Mouse (Mus musculus): Measurements from ENCODE around the gene Ints7. TPM values are rescaled to one million over a fixed set of nuclear protein-coding genes. Genes with fewer than 3 reads are reported as not detected.

The Ints7 gene
- polyA plus RNA-seq, 1 experiment from 2014 or later: 38.5 TPM

DNA sequence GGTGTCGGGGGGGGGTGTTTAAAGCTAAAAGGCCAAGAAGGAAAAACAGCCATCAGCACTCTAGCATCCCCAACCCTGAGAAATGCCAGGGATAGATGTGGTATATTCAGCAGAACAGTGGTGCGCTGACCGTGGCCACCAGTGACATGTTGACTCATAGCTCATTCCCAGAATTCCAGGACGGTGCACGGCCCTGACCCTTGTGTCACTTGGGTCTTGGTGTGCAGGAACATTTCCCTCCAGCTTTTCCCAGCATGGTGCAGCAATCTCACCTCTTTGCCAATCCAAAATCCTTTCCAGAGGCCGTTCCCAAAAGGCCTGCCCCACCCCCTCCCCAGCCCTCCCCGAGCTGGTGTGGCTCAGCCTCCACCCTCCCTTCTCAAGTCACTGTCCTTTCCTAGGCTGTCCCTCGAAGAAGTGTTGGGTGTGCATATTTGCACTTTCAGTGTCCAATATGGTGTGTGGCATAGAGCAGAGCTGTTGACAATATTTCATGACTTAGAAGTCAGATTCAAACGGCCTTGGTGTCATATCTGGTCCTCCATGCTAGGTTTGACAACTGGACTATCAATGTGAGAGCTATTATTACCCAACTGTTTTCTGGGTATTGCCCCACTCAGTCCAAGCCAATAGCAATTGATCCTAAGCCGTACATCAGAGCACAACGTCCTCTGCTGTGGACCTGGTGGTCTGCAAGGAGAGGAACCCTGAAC, 53.2 kb downstream of the Ints7 start:
- Histone ChIP-seq H3K27me3 (ENCODE audit: control insufficient read depth, insufficient read depth, low read length) (no peaks in the 10 kb centered on the region), H3K36me3 (ENCODE audit: control insufficient read depth, insufficient read depth, low read length) (no peaks in the 10 kb centered on the region), H3K4me1 (ENCODE audit: control insufficient read depth, insufficient read depth, low read length) (peaks cover 25% of the 10 kb centered on the region), H3K4me2 (no peak overlapping the region), H3K9ac (ENCODE audit: low read depth, low read length) (no peak overlapping the region), H3K27ac (ENCODE audit: low read depth, low read length) (no peak overlapping the region), H3K4me3 (ENCODE audit: low read depth, low read length) (no peak overlapping the region), H3K9me3 (replicated peaks; ENCODE audit: control insufficient read depth, low read length) (no peaks in the 10 kb centered on the region)
- no peak for ATAC-seq (replicated peaks; ENCODE audit: insufficient number of reproducible peaks, low FRiP score, low TSS enrichment)
- 62% methylated on average over 11 of the region's 11 CpGs for WGBS (ENCODE audit: insufficient replicate concordance)

DNA sequence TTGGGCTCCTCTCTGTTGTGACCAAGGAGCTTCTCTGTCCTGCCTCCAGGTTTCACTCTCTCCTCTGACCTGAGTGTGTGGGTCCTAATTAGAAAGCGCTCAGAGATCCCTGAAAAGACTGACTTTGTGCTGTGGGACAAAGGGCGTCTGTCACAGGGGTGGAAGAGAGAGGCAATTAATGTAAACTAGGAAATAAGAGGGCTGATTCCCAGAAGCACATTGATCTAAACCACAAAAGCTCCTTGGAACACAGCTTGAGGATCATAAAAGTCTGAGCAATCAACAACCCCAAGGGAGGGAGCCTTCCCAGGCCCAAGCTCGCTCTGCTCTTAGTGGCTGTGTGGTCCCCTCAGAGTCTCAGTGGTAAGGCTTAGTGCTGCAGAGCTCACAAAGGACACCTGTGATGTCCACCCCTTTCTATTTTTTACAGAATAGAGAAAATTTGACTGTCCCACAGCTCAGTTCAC, 53.8 kb downstream of the Ints7 start:
- Histone ChIP-seq H3K9me3 (replicated peaks; ENCODE audit: control insufficient read depth, low read length) (no peaks in the 10 kb centered on the region), H3K4me2 (no peak overlapping the region), H3K27ac (ENCODE audit: low read depth, low read length) (no peak overlapping the region), H3K4me1 (ENCODE audit: control insufficient read depth, insufficient read depth, low read length) (peaks cover 22% of the 10 kb centered on the region), H3K9ac (ENCODE audit: low read depth, low read length) (no peak overlapping the region), H3K27me3 (ENCODE audit: control insufficient read depth, insufficient read depth, low read length) (no peaks in the 10 kb centered on the region), H3K4me3 (ENCODE audit: low read depth, low read length) (no peak overlapping the region), H3K36me3 (ENCODE audit: control insufficient read depth, insufficient read depth, low read length) (no peaks in the 10 kb centered on the region)
- WGBS (ENCODE audit: insufficient replicate concordance): 78% methylated on average over 3 of the region's 3 CpGs
- ATAC-seq (replicated peaks; ENCODE audit: insufficient number of reproducible peaks, low FRiP score, low TSS enrichment): no peak

DNA sequence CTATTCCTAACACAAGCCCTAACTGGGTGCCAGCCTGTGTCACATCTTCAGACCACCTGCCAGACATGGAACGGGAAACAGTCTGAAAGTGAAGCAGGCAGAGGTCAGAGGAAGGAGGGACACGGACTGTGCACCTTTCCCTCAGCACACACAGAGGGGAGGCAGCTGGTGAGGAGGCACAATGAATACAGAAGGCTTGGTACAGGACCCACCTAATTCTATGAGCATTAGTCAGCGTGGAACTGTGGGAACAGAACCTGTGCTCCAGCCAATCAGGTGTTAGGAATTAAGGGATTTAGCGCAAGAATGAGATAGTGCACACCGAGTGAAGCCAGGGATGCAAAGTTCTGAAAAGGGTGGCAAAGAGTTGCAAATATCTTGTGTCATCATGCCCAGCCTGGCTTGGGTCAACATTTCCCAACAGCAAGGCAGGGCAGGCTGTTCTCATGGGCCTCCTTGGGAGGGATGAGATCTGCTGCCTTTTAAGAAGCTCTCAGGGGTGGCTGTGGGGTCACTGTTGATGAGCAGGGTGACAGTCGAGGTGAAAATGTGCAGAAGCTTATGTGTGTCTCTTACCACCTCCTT, 57.2 kb downstream of the Ints7 start:
- no peak overlapping the region for H3K9ac ChIP-seq (ENCODE audit: low read depth, low read length)
- no peak overlapping the region for H3K4me2 ChIP-seq
- no peaks in the 10 kb centered on the region for H3K27me3 ChIP-seq (ENCODE audit: control insufficient read depth, insufficient read depth, low read length)
- H3K9me3 ChIP-seq (replicated peaks; ENCODE audit: control insufficient read depth, low read length): no peaks in the 10 kb centered on the region
- WGBS (ENCODE audit: insufficient replicate concordance): 73% methylated on average over 6 of the region's 6 CpGs
- H3K27ac ChIP-seq (ENCODE audit: low read depth, low read length): no peak overlapping the region
- peaks cover 9% of the 10 kb centered on the region for H3K4me1 ChIP-seq (ENCODE audit: control insufficient read depth, insufficient read depth, low read length)
- no peak for ATAC-seq (replicated peaks; ENCODE audit: insufficient number of reproducible peaks, low FRiP score, low TSS enrichment)
- no peak overlapping the region for H3K4me3 ChIP-seq (ENCODE audit: low read depth, low read length)
- H3K36me3 ChIP-seq (ENCODE audit: control insufficient read depth, insufficient read depth, low read length): no peaks in the 10 kb centered on the region

DNA sequence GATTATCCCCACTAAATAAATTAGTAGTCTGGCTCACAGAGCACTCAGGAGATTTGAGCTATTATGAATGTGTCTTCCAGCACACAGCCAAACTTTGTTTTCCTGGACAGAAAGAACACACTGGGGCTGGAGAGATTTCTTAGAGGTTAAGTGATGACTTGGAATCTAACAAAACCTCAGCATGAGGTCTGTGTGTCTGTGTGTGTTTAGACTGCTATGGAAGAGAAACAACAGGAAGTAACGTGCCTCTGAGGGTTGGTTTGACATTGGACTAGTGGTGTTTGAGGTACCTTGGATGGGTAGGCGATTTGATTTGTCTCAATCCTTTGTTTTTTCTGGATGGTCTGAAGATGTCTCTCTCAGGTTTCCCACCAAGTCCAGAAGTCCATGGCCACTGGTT, 58.7 kb downstream of the Ints7 start:
- Histone ChIP-seq H3K27me3 (ENCODE audit: control insufficient read depth, insufficient read depth, low read length) (no peaks in the 10 kb centered on the region), H3K9ac (ENCODE audit: low read depth, low read length) (no peak overlapping the region), H3K36me3 (ENCODE audit: control insufficient read depth, insufficient read depth, low read length) (no peaks in the 10 kb centered on the region), H3K4me2 (no peak overlapping the region), H3K4me1 (ENCODE audit: control insufficient read depth, insufficient read depth, low read length) (no peaks in the 10 kb centered on the region), H3K9me3 (replicated peaks; ENCODE audit: control insufficient read depth, low read length) (no peaks in the 10 kb centered on the region), H3K27ac (ENCODE audit: low read depth, low read length) (no peak overlapping the region), H3K4me3 (ENCODE audit: low read depth, low read length) (no peak overlapping the region)
- no peak for ATAC-seq (replicated peaks; ENCODE audit: insufficient number of reproducible peaks, low FRiP score, low TSS enrichment)
- WGBS (ENCODE audit: insufficient replicate concordance): 88% methylated on average over 2 of the region's 2 CpGs

DNA sequence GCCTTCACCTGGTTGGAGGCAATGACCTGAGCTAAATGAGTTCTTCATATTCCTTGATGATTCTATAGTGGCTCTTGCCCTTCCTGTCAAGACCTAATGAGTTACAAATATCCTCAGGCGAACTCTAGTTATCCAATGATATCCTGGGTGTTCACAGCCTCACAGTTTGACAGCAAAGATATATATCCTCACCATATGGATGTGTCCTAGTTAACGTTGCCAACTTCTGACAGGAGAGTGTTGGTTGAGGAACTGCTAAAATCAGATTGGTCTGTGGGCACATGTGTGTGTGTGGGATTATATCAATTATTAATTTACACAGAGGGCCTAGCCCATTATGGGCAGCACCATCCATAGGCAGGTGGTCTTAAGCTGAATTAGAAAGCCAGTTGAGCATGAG, 63.0 kb downstream of the Ints7 start:
- Histone ChIP-seq H3K4me1 (ENCODE audit: control insufficient read depth, insufficient read depth, low read length) (peaks cover 17% of the 10 kb centered on the region), H3K4me2 (no peak overlapping the region), H3K27me3 (ENCODE audit: control insufficient read depth, insufficient read depth, low read length) (no peaks in the 10 kb centered on the region), H3K4me3 (ENCODE audit: low read depth, low read length) (no peak overlapping the region), H3K9ac (ENCODE audit: low read depth, low read length) (no peak overlapping the region), H3K9me3 (replicated peaks; ENCODE audit: control insufficient read depth, low read length) (no peaks in the 10 kb centered on the region), H3K36me3 (ENCODE audit: control insufficient read depth, insufficient read depth, low read length) (no peaks in the 10 kb centered on the region), H3K27ac (ENCODE audit: low read depth, low read length) (no peak overlapping the region)
- 75% methylated on average over 2 of the region's 2 CpGs for WGBS (ENCODE audit: insufficient replicate concordance)
- ATAC-seq (replicated peaks; ENCODE audit: insufficient number of reproducible peaks, low FRiP score, low TSS enrichment): no peak

DNA sequence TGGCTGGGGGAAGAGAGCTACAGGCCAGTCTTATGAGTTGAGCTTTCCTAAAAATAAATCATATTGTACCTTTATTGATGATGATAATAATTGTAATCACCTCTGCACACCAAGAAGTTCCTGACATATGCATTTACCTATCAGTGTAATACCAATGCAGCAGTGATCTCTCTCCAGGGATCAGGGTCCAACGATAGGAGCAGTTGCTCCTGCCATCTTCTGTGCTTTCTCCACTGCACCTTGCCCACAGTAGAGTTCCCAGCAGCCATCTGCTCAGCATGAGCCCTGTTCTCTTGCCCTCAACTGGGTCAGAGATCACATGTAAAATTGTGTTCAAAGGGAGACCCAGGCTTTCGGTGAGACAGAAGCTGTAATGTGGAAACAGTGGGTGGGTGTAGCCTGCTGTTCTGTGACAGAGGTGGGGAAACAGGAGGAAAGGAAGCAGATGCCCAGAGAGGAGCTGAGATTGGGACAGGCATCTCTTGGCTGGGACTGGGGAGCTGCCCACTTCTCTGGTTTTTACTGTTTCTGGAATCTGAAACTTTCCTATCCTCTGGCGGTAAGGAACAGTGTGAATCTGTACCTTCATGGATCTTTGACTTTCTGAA, 63.9 kb downstream of the Ints7 start:
- no peak for ATAC-seq (replicated peaks; ENCODE audit: insufficient number of reproducible peaks, low FRiP score, low TSS enrichment)
- Histone ChIP-seq H3K4me3 (ENCODE audit: low read depth, low read length) (no peak overlapping the region), H3K9ac (ENCODE audit: low read depth, low read length) (no peak overlapping the region), H3K9me3 (replicated peaks; ENCODE audit: control insufficient read depth, low read length) (no peaks in the 10 kb centered on the region), H3K36me3 (ENCODE audit: control insufficient read depth, insufficient read depth, low read length) (no peaks in the 10 kb centered on the region), H3K4me1 (ENCODE audit: control insufficient read depth, insufficient read depth, low read length) (peaks cover 22% of the 10 kb centered on the region), H3K4me2 (no peak overlapping the region), H3K27me3 (ENCODE audit: control insufficient read depth, insufficient read depth, low read length) (no peaks in the 10 kb centered on the region), H3K27ac (ENCODE audit: low read depth, low read length) (no peak overlapping the region)
- WGBS (ENCODE audit: insufficient replicate concordance): 58% methylated on average over 3 of the region's 3 CpGs

DNA sequence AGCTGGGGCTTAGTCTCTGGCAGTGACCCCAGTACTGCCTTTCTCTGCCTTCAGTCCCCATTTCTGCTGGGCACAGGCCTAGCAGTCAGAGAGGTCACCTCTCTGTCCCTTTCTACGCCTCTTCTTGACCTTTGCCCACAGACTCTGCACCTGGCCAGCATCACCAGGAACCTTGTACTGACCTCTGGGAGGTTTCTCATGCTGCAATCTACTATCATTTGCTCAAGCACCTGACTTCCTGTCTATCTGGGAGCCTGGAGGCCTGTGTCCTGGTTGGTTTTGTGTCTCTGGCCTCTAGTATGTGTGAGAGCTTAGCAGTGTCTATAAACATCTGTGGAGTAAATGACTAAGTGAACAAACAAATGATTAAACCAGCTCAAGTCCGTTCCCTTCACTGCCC, 64.7 kb downstream of the Ints7 start:
- 70% methylated on average over 2 of the region's 2 CpGs for WGBS (ENCODE audit: insufficient replicate concordance)
- H3K4me3 ChIP-seq (ENCODE audit: low read depth, low read length): no peak overlapping the region
- no peak overlapping the region for H3K4me2 ChIP-seq
- no peak overlapping the region for H3K9ac ChIP-seq (ENCODE audit: low read depth, low read length)
- H3K9me3 ChIP-seq (replicated peaks; ENCODE audit: control insufficient read depth, low read length): no peaks in the 10 kb centered on the region
- ATAC-seq (replicated peaks; ENCODE audit: insufficient number of reproducible peaks, low FRiP score, low TSS enrichment): no peak
- H3K36me3 ChIP-seq (ENCODE audit: control insufficient read depth, insufficient read depth, low read length): no peaks in the 10 kb centered on the region
- H3K27ac ChIP-seq (ENCODE audit: low read depth, low read length): no peak overlapping the region
- H3K4me1 ChIP-seq (ENCODE audit: control insufficient read depth, insufficient read depth, low read length): peaks cover 23% of the 10 kb centered on the region
- H3K27me3 ChIP-seq (ENCODE audit: control insufficient read depth, insufficient read depth, low read length): no peaks in the 10 kb centered on the region

DNA sequence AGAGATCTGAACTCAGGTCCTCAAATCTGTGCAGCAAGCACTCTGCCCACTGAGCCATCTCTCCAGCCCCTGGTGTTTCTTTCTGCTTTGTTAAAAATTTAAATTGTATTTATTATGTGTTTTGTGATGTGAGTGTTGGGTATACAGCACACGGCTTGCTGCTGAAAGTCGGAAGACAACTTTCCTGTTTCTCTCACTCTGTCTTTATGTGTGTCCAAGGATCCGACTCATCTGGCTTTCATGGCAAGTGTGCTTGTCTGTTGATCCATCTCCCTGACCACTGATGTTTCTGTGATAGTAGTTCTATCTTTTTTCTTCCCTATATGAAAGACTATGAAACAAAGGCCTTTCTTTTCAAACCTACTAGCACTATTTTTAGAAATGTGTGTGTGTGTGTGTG, 65.4 kb downstream of the Ints7 start:
- H3K27ac ChIP-seq (ENCODE audit: low read depth, low read length): no peak overlapping the region

More for the DNA sequence above, 65.4 kb downstream of the Ints7 start:
- Histone ChIP-seq H3K9ac (ENCODE audit: low read depth, low read length) (no peak overlapping the region), H3K27me3 (ENCODE audit: control insufficient read depth, insufficient read depth, low read length) (no peaks in the 10 kb centered on the region), H3K4me2 (no peak overlapping the region), H3K4me3 (ENCODE audit: low read depth, low read length) (no peak overlapping the region), H3K9me3 (replicated peaks; ENCODE audit: control insufficient read depth, low read length) (no peaks in the 10 kb centered on the region), H3K36me3 (ENCODE audit: control insufficient read depth, insufficient read depth, low read length) (no peaks in the 10 kb centered on the region), H3K4me1 (ENCODE audit: control insufficient read depth, insufficient read depth, low read length) (peaks cover 23% of the 10 kb centered on the region)
- WGBS (ENCODE audit: insufficient replicate concordance): 68% methylated on average over 3 of the region's 3 CpGs
- ATAC-seq (replicated peaks; ENCODE audit: insufficient number of reproducible peaks, low FRiP score, low TSS enrichment): no peak
